ENCODE assay signal across 8 mouse cellular contexts in genomic region chr5:129414960-129415706, GRCm38 (mm10).
A peak's percentile ranks its signal among the peaks of the same experiment; 100 is the strongest.
DNase-seq lines count a peak whose midpoint lies in the region; ATAC-seq and TF ChIP-seq lines count a peak whose summit lies in the region.

No protein-coding gene starts in this region.

- TF ChIP-seq CTCF in midbrain, postnatal 0 days (IDR thresholded peaks at IDR 0.05): no peak; the same call in 1 of the 2 replicates

- no peak overlapping the region for H3K9ac ChIP-seq in midbrain, postnatal 0 days (replicated peaks; ENCODE audit: low read length, poor library complexity, severe bottlenecking)
- H3K9ac ChIP-seq in intestine, embryonic 16.5 days (ENCODE audit: low read depth, low read length): peak overlapping the region; percentile 40; the same call in 1 of the 2 replicates
- H3K9ac ChIP-seq in lung, embryonic 15.5 days: peak overlapping the region; percentile 21; the same call in 1 of the 2 replicates

- no peak overlapping the region for H3K4me2 ChIP-seq in midbrain, postnatal 0 days (ENCODE audit: low read depth, low read length, poor library complexity, severe bottlenecking)
- H3K4me2 ChIP-seq in intestine, embryonic 16.5 days (ENCODE audit: low read depth, low read length): peak overlapping the region; percentile 43
- peak overlapping the region; percentile 48 for H3K4me2 ChIP-seq in lung, embryonic 15.5 days

- H3K4me3 ChIP-seq in midbrain, embryonic 10.5 days: no peak overlapping the region
- H3K4me3 ChIP-seq in midbrain, postnatal 0 days (ENCODE audit: low read depth, low read length): no peak overlapping the region
- H3K4me3 ChIP-seq in intestine, embryonic 16.5 days (ENCODE audit: low read length): peak overlapping the region; percentile 14; the same call in 1 of the 2 replicates
- peak overlapping the region; percentile 16; the same call in 1 of the 2 replicates for H3K4me3 ChIP-seq in lung, embryonic 15.5 days

- 57% methylated on average over 12 of the region's 12 CpGs for WGBS in midbrain, embryonic 10.5 days
- 43% methylated on average over 12 of the region's 12 CpGs for WGBS in midbrain, postnatal 0 days
- 21% methylated on average over 12 of the region's 12 CpGs for WGBS in intestine, embryonic 16.5 days
- 11% methylated on average over 12 of the region's 12 CpGs for WGBS in lung, embryonic 15.5 days

- H3K36me3 ChIP-seq in midbrain, embryonic 10.5 days: no peaks in the 10 kb centered on the region
- H3K36me3 ChIP-seq in midbrain, postnatal 0 days (ENCODE audit: insufficient read depth, low read length): no peaks in the 10 kb centered on the region
- H3K36me3 ChIP-seq in intestine, embryonic 16.5 days (ENCODE audit: control insufficient read depth, insufficient read depth, low read length): no peaks in the 10 kb centered on the region
- no peaks in the 10 kb centered on the region for H3K36me3 ChIP-seq in lung, embryonic 15.5 days

- ATAC-seq in midbrain, postnatal 0 days (ENCODE audit: low FRiP score): no peak
- peak; percentile 79 for ATAC-seq in intestine, embryonic 16.5 days
- peak; percentile 77 for ATAC-seq in lung, embryonic 15.5 days (ENCODE audit: borderline replicate concordance, extremely low read depth, low FRiP score, low TSS enrichment)

- H3K4me1 ChIP-seq in midbrain, embryonic 10.5 days: peaks cover 13% of the 10 kb centered on the region
- H3K4me1 ChIP-seq in midbrain, postnatal 0 days (ENCODE audit: insufficient read depth, low read length): no peaks in the 10 kb centered on the region
- peaks cover 6% of the 10 kb centered on the region for H3K4me1 ChIP-seq in intestine, embryonic 16.5 days (ENCODE audit: control insufficient read depth, insufficient read depth, low read length)
- peaks cover 16% of the 10 kb centered on the region for H3K4me1 ChIP-seq in lung, embryonic 15.5 days

- no peaks in the 10 kb centered on the region for H3K9me3 ChIP-seq in midbrain, embryonic 10.5 days (replicated peaks)
- H3K9me3 ChIP-seq in midbrain, postnatal 0 days (ENCODE audit: low read length): no peaks in the 10 kb centered on the region
- no peaks in the 10 kb centered on the region for H3K9me3 ChIP-seq in intestine, embryonic 16.5 days (ENCODE audit: control insufficient read depth, low read length)
- no peaks in the 10 kb centered on the region for H3K9me3 ChIP-seq in lung, embryonic 15.5 days

- peak overlapping the region; percentile 52 for H3K27ac ChIP-seq in midbrain, embryonic 10.5 days (replicated peaks)
- no peak overlapping the region for H3K27ac ChIP-seq in midbrain, postnatal 0 days (ENCODE audit: low read depth, low read length)
- H3K27ac ChIP-seq in intestine, embryonic 16.5 days (ENCODE audit: low read length): peak overlapping the region; percentile 83
- H3K27ac ChIP-seq in lung, embryonic 15.5 days: peak overlapping the region; percentile 70

- H3K27me3 ChIP-seq in midbrain, embryonic 10.5 days (ENCODE audit: low read depth, poor library complexity, severe bottlenecking): no peaks in the 10 kb centered on the region
- H3K27me3 ChIP-seq in midbrain, postnatal 0 days (ENCODE audit: insufficient read depth, low read length): no peaks in the 10 kb centered on the region
- H3K27me3 ChIP-seq in intestine, embryonic 16.5 days (replicated peaks; ENCODE audit: control insufficient read depth, insufficient read depth, low read length): no peaks in the 10 kb centered on the region
- H3K27me3 ChIP-seq in lung, embryonic 15.5 days: no peaks in the 10 kb centered on the region

- peak; percentile 29 for DNase-seq in midbrain, embryonic 10.5 days (ENCODE audit: low spot score)
- no peak for DNase-seq in midbrain, postnatal 0 days (ENCODE audit: low spot score)
- DNase-seq in gastrocnemius, postnatal 10 days: peak; percentile 38
- DNase-seq in cerebellum, postnatal 14 days: no peak
- DNase-seq in left cerebral cortex, adult 9 months (ENCODE audit: low spot score in 2 of 2): no peak
- DNase-seq in thymus, adult 18-20 months: no peak

Comparison
In these comparisons a context has a peak if more than half of its experiments do, and no peak if none do; other contexts are left out.
1. DNase-seq: peak in midbrain, embryonic 10.5 days (single experiment) and gastrocnemius, postnatal 10 days (single experiment); none in midbrain, postnatal 0 days (single experiment), cerebellum, postnatal 14 days (0 of 2), left cerebral cortex, adult 9 months (0 of 2) and thymus, adult 18-20 months (0 of 2).
2. H3K4me3 ChIP-seq: peak in intestine, embryonic 16.5 days (single experiment) and lung, embryonic 15.5 days (single experiment); none in midbrain, embryonic 10.5 days (single experiment) and midbrain, postnatal 0 days (single experiment).